Mouse (Mus musculus) embryo, embryonic 10.5 days (tissue): ENCODE data around the gene Phf21b.
A peak's percentile ranks its signal among the peaks of the same experiment; 100 is the strongest.
"Not testable (repeated sequence)": the region's sequence is repeated elsewhere in the genome, so short reads cannot be mapped to it uniquely, and the experiment has no call there.

Experiments
- DNase-seq: peaks from one replicate; pipeline ENCODE4 v3.0.0-alpha.2; 2015; ENCODE audit warnings: low spot score

The Phf21b gene

DNA sequence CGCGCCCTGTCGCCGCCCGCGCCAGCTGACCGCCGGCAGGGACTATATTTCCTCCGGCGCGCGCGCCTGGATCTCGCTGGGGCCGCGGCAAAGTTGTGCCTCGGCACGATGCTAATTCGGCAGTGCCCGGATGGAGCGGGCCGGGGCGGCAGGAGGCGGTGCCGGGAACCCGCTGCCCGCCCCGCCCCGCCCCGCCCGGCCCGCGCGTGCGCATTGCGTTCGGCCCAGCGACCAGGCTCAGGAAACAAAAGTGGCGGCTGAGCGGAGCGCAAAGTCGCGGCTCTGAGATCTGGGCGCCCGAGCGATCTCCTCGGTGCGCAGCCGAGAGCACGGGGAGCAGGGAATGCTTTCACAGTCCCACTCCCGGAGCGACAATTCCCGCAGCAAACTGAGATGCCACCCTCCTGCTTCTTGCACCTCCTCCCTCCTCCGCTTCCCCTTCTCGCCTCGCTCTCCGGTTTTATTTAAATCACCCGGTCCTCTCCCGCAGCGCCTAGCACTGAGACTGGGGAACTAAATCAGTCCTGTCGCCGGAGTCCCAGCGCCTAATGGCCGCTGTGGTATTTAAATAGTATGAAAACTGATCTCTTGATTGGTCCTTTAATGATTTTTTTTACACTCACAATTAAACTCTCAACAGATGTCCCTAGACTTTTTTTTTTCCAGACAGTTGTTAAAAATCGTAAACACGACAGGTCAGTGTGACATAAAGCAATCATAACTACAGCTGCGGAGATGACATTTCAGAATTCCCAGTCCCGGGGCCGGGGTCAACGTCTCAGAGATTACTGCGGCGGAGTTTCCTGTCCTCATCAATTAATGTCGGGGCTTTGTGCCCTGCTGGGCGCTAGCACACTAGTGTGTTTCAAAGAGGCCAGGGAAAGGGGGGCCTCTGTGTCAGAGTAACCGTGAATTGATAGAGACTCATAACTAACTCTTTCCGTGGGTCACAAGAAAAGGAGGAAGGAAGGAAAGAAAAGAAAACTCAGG lies at the start of gene Phf21b:
Gene Phf21b, minus strand, starts transcription at position 44 of the 990 bp plus-strand sequence.
- peak; percentile 94 for DNase-seq

DNA sequence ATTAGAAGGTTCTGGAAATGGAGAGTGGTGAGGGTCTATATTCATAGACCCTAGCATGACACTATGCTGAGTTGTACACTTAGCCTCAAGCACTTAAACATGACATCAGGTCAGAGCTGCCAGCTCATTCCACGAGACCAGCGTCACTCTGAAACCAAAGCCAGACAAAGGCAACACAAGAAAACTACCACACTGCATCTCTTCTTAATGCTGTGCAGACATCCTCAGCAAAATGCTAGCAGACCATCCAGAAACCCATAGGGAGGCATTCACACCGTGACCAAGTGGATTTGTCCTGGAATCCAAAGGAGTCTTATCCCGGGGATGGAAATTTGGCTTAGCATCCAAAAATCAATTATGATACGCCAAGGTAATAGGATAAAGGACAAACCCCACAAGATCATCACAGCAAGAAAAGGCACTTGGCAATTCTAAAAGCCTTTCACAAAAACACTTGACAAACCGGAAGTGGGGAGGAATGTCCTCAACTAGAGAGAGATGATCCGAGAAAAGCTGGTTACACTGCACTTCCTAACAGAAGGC lies 48.1 kb upstream of the Phf21b start:
- DNase-seq = no peak

DNA sequence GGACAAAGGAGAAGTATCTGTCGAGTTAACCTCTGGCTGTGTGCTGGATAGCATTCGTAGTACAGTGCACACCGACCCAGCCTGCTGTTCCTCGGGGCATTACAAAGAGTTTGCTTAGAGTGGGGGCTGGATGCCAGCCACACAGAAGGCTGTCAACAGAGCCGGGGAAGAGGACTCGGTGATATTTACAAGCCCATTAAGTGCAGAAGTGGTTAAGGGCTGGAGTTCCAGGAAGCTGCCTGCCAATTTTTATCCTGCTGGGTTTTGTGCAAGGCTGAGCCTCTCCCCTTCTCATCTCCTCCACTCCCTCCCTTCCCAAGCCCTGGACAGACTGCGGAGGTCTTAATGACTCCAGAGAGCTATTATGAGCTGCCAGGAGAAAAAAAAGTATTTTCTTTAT lies 42.2 kb upstream of the Phf21b start:
- no peak for DNase-seq

DNA sequence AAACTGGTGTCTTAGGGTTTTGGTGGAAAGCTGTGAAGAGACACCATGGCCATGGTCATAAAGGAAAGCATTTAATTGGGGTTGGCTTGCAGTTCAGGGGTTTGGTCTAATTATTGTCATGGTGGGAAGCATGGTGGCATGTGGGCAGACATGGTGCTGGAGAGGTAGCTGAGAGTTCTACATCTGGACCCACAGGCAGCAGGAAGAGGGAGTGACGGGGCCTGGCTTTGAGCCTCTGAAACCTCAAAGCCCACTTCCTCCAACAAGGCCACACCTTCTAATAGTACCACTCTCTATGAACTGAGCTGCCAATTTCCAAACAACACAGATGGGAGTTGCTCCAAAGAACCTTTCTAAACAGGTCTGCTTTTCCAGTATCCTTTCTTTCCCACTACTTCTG lies 40.8 kb upstream of the Phf21b start:
- DNase-seq = no peak

GRCm38 (mm10) chr15:84896216-84896615 lies 40.4 kb upstream of the Phf21b start:
- not testable (repeated sequence) for DNase-seq

DNA sequence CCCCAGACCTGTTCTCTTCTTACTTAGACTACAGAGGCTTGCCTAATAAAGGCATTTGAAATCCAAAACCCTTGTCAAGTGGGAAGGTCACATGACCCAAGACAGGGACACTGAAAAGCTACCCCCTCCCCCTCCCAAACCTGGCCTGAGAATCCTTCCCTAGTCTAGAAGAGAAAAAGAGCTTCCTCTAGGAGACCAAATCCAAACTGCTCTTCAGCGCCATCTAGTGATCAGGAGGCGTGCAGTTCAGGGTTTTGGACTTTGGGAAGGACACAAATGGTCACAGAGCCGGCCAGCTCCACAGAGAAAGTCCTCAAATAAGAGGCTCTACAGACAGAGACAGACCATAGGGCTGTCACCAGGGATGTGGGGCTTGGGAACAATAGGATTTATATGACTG lies 35.8 kb upstream of the Phf21b start:
- peak; percentile 94 for DNase-seq

- no peak for DNase-seq
Observed at GRCm38 (mm10) chr15:84891246-84891645, 35.4 kb upstream of the Phf21b start.

DNA sequence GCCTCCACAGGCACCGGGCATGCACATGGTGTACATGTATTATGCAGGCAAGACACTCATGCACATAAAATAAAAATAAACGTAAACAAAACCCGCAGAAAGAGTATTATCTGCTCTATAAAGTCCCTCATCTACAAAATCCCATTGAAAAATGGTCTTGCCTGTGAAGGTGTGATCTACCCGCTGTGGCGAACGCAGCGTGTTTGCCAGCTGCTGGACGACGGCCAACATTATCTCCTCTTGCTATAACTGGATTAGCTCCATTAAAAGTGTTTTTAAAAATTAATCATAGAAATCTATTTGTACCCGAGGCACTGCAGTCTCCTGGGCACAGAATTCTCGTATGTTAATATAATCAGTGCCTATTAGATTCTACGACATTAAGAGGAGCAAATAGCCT lies 32.2 kb upstream of the Phf21b start:
- no peak for DNase-seq

DNA sequence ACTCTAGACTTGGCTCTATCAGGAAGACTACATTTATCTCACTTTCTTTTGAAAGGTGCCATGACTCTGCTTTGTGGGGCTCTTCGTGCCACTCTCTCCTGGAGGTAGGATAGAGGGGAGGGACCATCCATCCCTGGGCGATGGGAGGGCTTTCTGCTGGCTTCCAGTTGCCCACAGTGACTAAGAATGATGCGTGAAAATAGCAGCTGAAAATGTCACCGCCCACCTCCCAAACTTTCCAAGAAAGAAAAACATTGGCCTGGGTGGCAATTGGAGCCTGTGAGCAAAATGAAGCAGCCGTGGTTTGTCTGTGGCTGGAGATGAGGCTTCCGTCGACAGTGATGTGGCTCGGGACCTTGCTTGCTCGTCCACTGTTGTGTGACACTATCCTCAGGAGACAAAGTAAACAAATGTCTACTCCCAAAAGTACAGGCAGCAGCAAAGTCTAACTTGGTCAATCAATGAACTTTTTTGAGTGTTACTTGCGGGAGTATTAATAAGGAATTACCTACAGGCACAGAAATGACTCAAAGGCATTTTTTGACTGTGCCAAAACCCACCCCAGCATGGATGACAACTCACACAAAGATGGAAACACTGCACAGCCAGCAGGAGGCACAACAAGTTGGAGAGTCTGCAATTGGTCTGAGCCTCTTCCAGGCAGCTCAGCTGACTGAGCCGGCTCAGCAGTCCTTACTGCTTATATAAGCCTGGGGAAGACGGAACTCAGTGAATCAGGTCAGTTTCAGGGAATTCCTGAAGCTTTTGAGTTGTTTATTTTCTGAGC lies 21.4 kb upstream of the Phf21b start:
- no peak for DNase-seq

GRCm38 (mm10) chr15:84873867-84874266 lies 18.0 kb upstream of the Phf21b start:
- DNase-seq = no peak

GRCm38 (mm10) chr15:84873079-84873478 lies 17.2 kb upstream of the Phf21b start:
- DNase-seq = no peak

DNA sequence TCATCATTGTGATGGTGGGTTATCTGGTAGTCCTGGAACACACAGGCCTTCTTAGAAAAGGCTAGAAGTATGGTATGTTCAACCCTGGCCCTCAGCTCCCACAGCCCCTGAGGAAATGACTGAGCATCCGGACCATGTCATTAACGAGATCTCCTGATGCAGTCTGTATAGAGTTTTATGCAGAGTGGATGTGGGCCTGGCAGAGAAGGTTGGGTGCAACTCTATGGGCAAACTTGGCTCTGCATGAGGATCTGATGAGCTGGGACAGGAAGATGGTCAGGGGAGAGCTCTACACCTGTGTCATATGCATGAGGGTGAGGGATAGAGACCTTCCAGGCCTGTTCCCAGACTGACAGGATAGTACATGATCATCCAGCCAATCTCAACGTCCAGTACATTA lies 16.0 kb upstream of the Phf21b start:
- no peak for DNase-seq

DNA sequence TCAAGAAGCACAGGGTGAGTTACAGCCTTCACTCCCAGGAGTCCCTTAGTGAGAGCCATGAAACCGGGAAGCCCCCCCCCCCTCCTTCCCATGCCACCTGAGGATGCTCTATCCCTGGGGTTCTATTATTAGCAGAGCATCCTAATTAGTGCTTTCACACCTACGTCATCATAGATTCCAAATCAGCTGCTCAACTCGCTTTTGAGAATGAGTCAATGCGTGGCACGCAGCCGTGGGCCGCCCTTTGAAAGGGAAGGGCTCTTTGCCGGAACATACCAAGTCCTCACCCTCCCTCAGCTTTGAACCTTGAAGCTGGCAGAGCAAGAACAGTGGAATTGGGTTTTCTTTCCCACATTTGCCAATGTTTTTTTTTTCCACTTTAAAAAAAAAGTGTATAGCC lies 6.1 kb upstream of the Phf21b start:
- DNase-seq = no peak

- no peak for DNase-seq
Observed at GRCm38 (mm10) chr15:84857623-84858022, 1.8 kb upstream of the Phf21b start.

- DNase-seq = peak; percentile 79
Observed at GRCm38 (mm10) chr15:84854921-84855901, 638 bp downstream of the Phf21b start.

DNA sequence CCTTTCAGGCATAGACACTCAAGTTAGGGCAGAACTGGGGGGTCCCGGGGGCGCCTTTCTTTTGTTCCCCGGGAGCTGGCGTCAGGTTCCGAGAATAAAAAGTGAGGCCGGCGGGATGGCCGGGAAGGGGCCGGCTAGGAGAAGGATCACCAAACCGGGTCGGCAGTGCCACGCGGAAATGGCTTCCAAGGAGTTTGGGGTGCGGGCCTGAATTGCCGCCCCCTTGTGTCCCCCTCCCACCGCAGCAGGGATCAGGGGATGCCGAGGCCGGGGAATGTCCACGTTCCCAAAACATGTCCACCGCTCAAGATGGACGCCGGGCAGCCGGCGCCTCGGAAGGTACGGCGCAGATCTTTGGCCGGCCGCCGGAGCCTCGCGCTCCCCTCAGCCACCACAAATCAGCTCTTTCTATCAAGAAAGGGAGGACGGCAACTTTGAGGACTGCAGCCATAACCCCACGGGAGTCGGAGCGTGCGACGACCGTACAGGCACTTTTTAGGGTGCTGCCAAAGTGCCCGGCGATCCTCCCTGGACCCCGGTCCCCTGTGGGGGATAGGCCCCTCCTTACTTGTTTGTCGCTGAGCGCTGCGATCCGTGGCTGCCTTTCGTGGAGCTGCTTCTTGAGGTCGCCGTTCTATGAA lies 1.6 kb downstream of the Phf21b start:
- DNase-seq = peak; percentile 42

- DNase-seq = peak; percentile 85
Observed at GRCm38 (mm10) chr15:84853261-84854137, 2.4 kb downstream of the Phf21b start.

DNA sequence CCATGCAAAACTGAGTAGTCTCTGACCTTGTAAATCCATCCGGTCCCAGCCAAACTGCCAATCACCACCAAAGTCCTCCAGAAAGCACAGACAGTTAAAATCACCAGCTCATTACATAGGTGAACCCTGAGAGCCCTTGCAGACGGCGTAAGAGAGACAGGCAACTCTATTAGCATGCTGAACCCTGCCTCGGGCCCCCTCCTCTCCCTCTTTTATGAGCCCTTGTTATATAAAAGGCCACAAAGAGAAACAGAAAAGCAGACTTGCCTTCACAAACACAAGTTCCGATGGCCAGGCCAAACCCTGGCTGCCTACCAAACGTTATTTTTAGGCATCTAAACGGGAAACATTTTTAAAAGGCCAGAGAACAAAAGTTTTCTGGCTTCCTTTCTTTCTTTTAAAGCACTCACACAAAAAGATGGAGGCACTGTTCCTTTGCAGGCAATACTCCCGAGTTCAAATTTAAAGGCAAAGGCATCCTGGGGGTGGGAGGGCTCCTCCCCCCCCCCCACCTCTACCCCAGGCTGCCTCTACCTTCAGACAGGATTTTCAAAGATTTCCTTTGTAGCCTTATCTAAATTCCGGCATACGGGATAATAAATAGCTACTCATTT lies 3.3 kb downstream of the Phf21b start:
- DNase-seq = peak; percentile 41

DNA sequence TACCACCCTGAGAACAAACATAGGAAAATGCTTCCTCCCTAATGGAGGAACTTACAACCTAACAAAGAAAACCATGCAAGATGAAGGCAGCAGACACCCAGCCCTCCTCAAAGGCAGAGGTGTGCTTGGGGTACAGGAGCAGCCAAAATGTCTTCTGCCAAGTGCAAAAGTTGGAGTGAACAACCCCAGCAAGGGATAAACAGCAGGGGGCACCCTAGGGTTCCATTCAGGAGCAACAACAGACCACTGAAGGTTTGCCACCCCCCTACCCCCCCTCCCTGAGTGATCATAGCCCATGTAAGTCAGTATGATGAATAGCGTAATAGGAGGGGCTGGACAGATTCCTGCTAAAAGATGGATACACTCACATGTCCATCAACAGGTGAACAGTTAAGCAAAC lies 5.5 kb downstream of the Phf21b start:
- DNase-seq = no peak
